Mouse (Mus musculus) intestine, embryonic 15.5 days (tissue): ENCODE measurements around the gene Gm13420. TPM values are rescaled to one million over a fixed set of nuclear protein-coding genes. Genes with fewer than 3 reads are reported as not detected.
A peak's percentile ranks its signal among the peaks of the same experiment; 100 is the strongest.

ENCODE experiments used
- ATAC-seq: fragments of 200-750 bp; cut with Nextera tagmentation; 2 replicates; pipeline ENCODE4 v1.8.0; 2017; ENCODE audit warnings: moderate TSS enrichment, moderate library complexity
- H3K27ac ChIP-seq: fragments of 300-500 bp; sonication (generic); 2 replicates; pipeline ENCODE4 v1.5.1; 2015; ENCODE audit warnings: mild to moderate bottlenecking, inconsistent platforms
- H3K27me3 ChIP-seq: fragments of 300-500 bp; sonication (generic); replicated peaks from 2 replicates; pipeline ENCODE4 v1.6.1; 2015; ENCODE audit warnings: inconsistent platforms
- H3K36me3 ChIP-seq: fragments of 300-500 bp; sonication (generic); 2 replicates; pipeline ENCODE4 v1.6.1; 2015; ENCODE audit warnings: inconsistent platforms
- H3K4me1 ChIP-seq: fragments of 300-500 bp; sonication (generic); replicated peaks from 2 replicates; pipeline ENCODE4 v1.6.1; 2015; ENCODE audit warnings: inconsistent platforms
- H3K4me2 ChIP-seq: fragments of 300-500 bp; sonication (generic); replicated peaks from 2 replicates; pipeline ENCODE4 v1.6.1; 2015; ENCODE audit warnings: mild to moderate bottlenecking, inconsistent platforms
- H3K4me3 ChIP-seq: fragments of 300-500 bp; sonication (generic); replicated peaks from 2 replicates; pipeline ENCODE4 v1.5.1; 2015; ENCODE audit warnings: inconsistent platforms
- H3K9ac ChIP-seq: fragments of 300-500 bp; sonication (generic); 2 replicates; pipeline ENCODE4 v1.6.1; 2015; ENCODE audit warnings: inconsistent platforms
- H3K9me3 ChIP-seq: fragments of 300-500 bp; sonication (generic); 2 replicates; pipeline ENCODE4 v1.6.1; 2016; ENCODE audit warnings: inconsistent platforms
- WGBS: fragments of 180-500 bp; shearing (Covaris S2); methylation state at CpG from one replicate; pipeline ENCODE4 v1.1.7; 2015; 5-methylcytosine and 5-hydroxymethylcytosine counted together
- polyA plus RNA-seq: library from polyadenylated mRNA; unstranded; fragments of >200 nt; fragmentation: Nextera tagmentation; extraction: Ambion mirVana; gene quantifications from 2 replicates; pipeline ENCODE4 v1.2.1, GENCODE M21; 2015

Gm13420 gene
- polyA plus RNA-seq, 1 experiment from 2014 or later: 0.43 TPM

- H3K9ac ChIP-seq: no peak overlapping the region
- ATAC-seq: no peak
- WGBS: 83% methylated on average over 12 of the region's 12 CpGs
- H3K36me3 ChIP-seq: peaks cover 39% of the 10 kb centered on the region
- H3K4me3 ChIP-seq: no peak overlapping the region
- H3K27ac ChIP-seq: no peak overlapping the region
- no peak overlapping the region for H3K4me2 ChIP-seq
- H3K27me3 ChIP-seq: no peaks in the 10 kb centered on the region
- H3K4me1 ChIP-seq: no peaks in the 10 kb centered on the region
- H3K9me3 ChIP-seq: no peaks in the 10 kb centered on the region
Measured at GRCm38 (mm10) chr2:29735708-29736107, 15.8 kb downstream of the Gm13420 start.

DNA sequence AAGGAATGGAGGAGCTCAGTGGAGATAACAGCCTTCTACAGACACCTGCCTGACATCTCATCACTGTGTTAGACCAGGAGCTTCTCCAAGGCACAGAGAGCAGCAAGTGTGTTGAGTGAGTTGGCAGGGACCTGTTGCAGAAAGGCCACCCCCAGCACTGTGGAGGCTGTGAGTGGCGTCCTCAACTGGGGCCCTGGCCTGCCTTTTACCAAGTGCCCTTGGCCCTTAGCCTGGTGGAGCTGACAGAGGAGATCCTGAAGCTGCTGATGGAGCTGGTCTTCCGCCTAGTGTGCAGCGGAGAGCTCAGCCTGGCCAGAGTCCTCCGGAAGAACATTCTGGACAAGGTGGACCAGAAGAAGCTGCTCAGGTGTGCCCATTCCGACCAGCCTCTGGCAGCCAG, 18.1 kb downstream of the Gm13420 start:
- Histone ChIP-seq H3K9me3 (no peaks in the 10 kb centered on the region), H3K4me3 (no peak overlapping the region), H3K27ac (no peak overlapping the region), H3K27me3 (no peaks in the 10 kb centered on the region), H3K9ac (no peak overlapping the region), H3K4me1 (no peaks in the 10 kb centered on the region), H3K4me2 (no peak overlapping the region), H3K36me3 (peaks cover 41% of the 10 kb centered on the region)
- no peak for ATAC-seq
- 93% methylated on average over 5 of the region's 5 CpGs for WGBS

DNA sequence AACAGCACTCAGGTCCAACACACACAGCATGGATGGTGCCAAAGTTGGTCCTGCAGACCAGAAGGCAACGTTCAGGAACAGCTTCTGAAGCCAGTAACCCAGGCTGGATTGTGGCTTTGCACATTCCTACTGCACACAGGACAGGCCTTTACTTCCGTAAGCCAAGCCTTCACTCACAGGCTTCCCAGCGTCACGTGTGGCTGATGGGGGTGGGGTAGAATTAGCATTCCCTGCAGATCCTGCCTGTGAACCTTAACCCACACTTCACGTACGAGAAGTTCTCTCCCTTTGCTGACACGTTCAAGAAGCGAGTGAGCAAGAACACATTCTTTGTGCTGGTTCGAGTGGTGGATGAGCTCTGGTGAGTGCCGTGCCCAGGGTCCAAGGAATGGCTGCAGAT, 18.9 kb downstream of the Gm13420 start:
- Histone ChIP-seq H3K27ac (no peak overlapping the region), H3K9me3 (no peaks in the 10 kb centered on the region), H3K4me3 (no peak overlapping the region), H3K4me2 (no peak overlapping the region), H3K4me1 (no peaks in the 10 kb centered on the region), H3K9ac (no peak overlapping the region), H3K36me3 (peaks cover 38% of the 10 kb centered on the region), H3K27me3 (no peaks in the 10 kb centered on the region)
- no peak for ATAC-seq
- WGBS: 82% methylated on average over 10 of the region's 10 CpGs

GRCm38 (mm10) chr2:29731545-29731944, 19.9 kb downstream of the Gm13420 start:
- Histone ChIP-seq H3K4me1 (no peaks in the 10 kb centered on the region), H3K27ac (no peak overlapping the region), H3K4me3 (no peak overlapping the region), H3K36me3 (peaks cover 30% of the 10 kb centered on the region), H3K4me2 (no peak overlapping the region), H3K9ac (no peak overlapping the region), H3K9me3 (no peaks in the 10 kb centered on the region), H3K27me3 (no peaks in the 10 kb centered on the region)
- 60% methylated on average over 3 of the region's 3 CpGs for WGBS
- ATAC-seq: no peak

DNA sequence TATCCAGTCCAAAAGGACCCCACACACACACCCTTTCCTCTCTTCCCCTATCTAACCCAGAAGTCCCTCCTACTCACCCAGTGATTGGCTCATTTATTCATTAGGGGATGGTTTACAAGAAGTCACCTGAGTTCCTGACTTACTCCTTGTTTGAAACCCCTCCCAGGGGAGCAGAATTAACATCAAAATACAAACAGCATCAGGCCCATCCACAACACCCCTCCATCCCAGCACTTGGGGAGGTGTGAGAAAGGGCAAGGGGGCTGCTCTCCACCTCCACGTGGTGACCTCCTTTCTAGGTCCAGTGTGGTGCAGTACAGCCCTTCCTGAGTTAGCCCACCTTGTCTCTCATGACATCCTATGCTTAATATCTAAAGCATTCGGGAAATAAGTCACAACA, 22.0 kb downstream of the Gm13420 start:
- no peaks in the 10 kb centered on the region for H3K4me1 ChIP-seq
- no peak for ATAC-seq
- no peaks in the 10 kb centered on the region for H3K27me3 ChIP-seq
- H3K4me2 ChIP-seq: no peak overlapping the region
- no peaks in the 10 kb centered on the region for H3K9me3 ChIP-seq
- 44% methylated on average over 2 of the region's 2 CpGs for WGBS
- no peak overlapping the region for H3K27ac ChIP-seq
- H3K36me3 ChIP-seq: peaks cover 34% of the 10 kb centered on the region
- no peak overlapping the region for H3K4me3 ChIP-seq
- H3K9ac ChIP-seq: no peak overlapping the region

DNA sequence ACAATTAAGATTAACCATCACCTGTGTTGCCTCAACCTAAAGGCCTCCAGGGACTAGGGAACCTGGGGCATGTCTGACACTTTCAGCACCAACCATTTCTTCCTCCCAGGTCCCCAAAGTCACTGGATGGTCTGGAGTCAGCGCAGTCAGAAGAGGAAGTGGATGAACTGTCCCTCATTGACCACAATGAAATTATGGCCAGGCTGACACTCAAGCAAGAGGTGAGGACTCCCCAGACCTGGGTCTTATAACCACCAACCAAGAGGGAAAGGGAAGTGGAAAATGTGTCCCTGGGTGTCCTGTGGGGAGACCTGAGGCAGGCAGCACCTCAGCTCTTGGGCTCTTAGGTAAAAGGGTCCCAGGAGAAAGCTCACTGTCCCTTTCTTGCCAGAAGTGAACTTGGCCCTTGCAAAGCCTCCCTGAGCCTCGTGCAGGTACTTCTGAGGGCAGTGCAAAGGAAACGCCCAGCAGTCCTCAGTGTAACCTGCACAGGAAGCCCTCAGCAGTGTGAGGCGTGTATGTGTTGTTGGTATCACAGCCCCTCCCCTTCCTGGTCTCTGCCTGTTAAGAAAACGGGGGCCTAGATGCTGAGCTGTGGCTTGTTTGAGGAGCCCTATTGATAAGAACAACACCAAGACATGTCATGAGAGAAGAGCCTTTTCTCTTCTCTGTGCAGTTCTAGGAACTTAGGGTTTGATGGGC, 26.7 kb downstream of the Gm13420 start:
- Histone ChIP-seq H3K9me3 (no peaks in the 10 kb centered on the region), H3K27ac (no peak overlapping the region), H3K9ac (no peak overlapping the region), H3K4me2 (no peak overlapping the region), H3K4me3 (no peak overlapping the region), H3K36me3 (peaks cover 28% of the 10 kb centered on the region), H3K27me3 (no peaks in the 10 kb centered on the region), H3K4me1 (no peaks in the 10 kb centered on the region)
- 67% methylated on average over 5 of the region's 5 CpGs for WGBS
- ATAC-seq: no peak

DNA sequence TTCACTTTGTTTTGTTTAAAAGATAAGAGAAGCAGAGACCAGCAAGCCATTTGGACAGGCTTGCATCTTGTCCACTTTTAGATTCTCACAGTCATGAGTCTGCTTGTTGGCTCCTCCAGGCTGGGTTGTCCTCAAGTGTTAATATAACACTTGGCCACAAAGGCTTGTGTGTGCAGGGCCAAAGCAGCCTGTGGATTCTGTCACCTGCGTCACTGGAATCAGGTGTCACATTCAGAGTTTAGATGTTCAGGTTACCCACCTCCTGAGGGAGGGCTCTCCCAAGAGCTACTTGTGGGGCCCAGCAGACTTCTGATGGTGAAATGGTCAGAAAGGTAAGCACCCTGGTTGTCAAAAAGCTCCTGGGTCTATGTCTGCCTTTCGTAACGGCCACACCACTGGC, 28.4 kb downstream of the Gm13420 start:
- Histone ChIP-seq H3K9me3 (no peaks in the 10 kb centered on the region), H3K9ac (no peak overlapping the region), H3K27ac (no peak overlapping the region), H3K4me3 (no peak overlapping the region), H3K36me3 (peaks cover 28% of the 10 kb centered on the region), H3K4me1 (no peaks in the 10 kb centered on the region), H3K4me2 (no peak overlapping the region), H3K27me3 (no peaks in the 10 kb centered on the region)
- no peak for ATAC-seq
- WGBS: 93% methylated on average over 3 of the region's 3 CpGs

- peaks cover 12% of the 10 kb centered on the region for H3K36me3 ChIP-seq
- H3K4me1 ChIP-seq: peaks cover 14% of the 10 kb centered on the region; the same call in 1 of the 2 replicates
- 89% methylated on average over 5 of the region's 5 CpGs for WGBS
- H3K9me3 ChIP-seq: no peaks in the 10 kb centered on the region
- no peak overlapping the region for H3K27ac ChIP-seq
- H3K27me3 ChIP-seq: no peaks in the 10 kb centered on the region
- no peak for ATAC-seq
- no peak overlapping the region for H3K4me3 ChIP-seq
- no peak overlapping the region for H3K9ac ChIP-seq
- H3K4me2 ChIP-seq: no peak overlapping the region
Measured at GRCm38 (mm10) chr2:29718581-29718980, 32.9 kb downstream of the Gm13420 start.

GRCm38 (mm10) chr2:29716691-29717090, 34.8 kb downstream of the Gm13420 start:
- 12% methylated on average over 6 of the region's 6 CpGs for WGBS
- Histone ChIP-seq H3K4me1 (peaks cover 14% of the 10 kb centered on the region; the same call in 1 of the 2 replicates), H3K27me3 (no peaks in the 10 kb centered on the region), H3K4me2 (no peak overlapping the region), H3K36me3 (peaks cover 12% of the 10 kb centered on the region; the same call in 1 of the 2 replicates), H3K4me3 (no peak overlapping the region), H3K9ac (no peak overlapping the region), H3K27ac (peak overlapping the region; percentile 75), H3K9me3 (no peaks in the 10 kb centered on the region)
- peak; percentile 92 for ATAC-seq

DNA sequence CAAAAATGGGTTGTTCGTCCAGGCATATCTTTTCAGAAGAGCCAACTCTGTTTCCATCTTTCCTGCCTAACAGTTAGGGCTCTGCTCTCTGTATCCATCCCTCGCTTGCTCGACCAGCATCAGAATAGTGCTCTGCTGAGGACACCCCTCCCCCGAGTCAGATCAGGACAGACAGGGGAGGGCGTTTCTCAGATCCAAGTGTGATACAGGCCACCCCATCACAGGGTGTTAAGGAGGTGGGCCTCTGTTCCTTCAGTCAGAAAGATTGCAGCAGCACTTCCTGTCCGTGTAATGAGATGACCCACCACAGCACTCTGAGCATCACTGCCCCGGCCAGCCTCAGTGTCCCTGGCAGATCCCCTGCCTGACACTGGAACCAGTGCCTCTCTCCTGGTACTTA, 35.3 kb downstream of the Gm13420 start:
- Histone ChIP-seq H3K9me3 (no peaks in the 10 kb centered on the region), H3K4me2 (no peak overlapping the region), H3K27ac (peak overlapping the region; percentile 75), H3K4me1 (peaks cover 14% of the 10 kb centered on the region; the same call in 1 of the 2 replicates), H3K4me3 (no peak overlapping the region), H3K9ac (no peak overlapping the region), H3K27me3 (no peaks in the 10 kb centered on the region), H3K36me3 (peaks cover 12% of the 10 kb centered on the region; the same call in 1 of the 2 replicates)
- 32% methylated on average over 7 of the region's 7 CpGs for WGBS
- peak; percentile 27 for ATAC-seq

GRCm38 (mm10) chr2:29714127-29714526, 37.4 kb downstream of the Gm13420 start:
- no peak for ATAC-seq
- Histone ChIP-seq H3K4me3 (no peak overlapping the region), H3K4me1 (peaks cover 14% of the 10 kb centered on the region; the same call in 1 of the 2 replicates), H3K27me3 (no peaks in the 10 kb centered on the region), H3K4me2 (no peak overlapping the region), H3K36me3 (peaks cover 7% of the 10 kb centered on the region; the same call in 1 of the 2 replicates), H3K9ac (no peak overlapping the region), H3K9me3 (no peaks in the 10 kb centered on the region), H3K27ac (no peak overlapping the region)
- WGBS: 74% methylated on average over 5 of the region's 5 CpGs

- Histone ChIP-seq H3K9ac (no peak overlapping the region), H3K9me3 (no peaks in the 10 kb centered on the region), H3K4me1 (peaks cover 14% of the 10 kb centered on the region; the same call in 1 of the 2 replicates), H3K4me2 (no peak overlapping the region), H3K27me3 (no peaks in the 10 kb centered on the region), H3K27ac (no peak overlapping the region), H3K36me3 (peaks cover 9% of the 10 kb centered on the region; the same call in 1 of the 2 replicates), H3K4me3 (no peak overlapping the region)
- ATAC-seq: no peak
- WGBS: 81% methylated on average over 2 of the region's 2 CpGs
Measured at GRCm38 (mm10) chr2:29713501-29713900, 38.0 kb downstream of the Gm13420 start.

DNA sequence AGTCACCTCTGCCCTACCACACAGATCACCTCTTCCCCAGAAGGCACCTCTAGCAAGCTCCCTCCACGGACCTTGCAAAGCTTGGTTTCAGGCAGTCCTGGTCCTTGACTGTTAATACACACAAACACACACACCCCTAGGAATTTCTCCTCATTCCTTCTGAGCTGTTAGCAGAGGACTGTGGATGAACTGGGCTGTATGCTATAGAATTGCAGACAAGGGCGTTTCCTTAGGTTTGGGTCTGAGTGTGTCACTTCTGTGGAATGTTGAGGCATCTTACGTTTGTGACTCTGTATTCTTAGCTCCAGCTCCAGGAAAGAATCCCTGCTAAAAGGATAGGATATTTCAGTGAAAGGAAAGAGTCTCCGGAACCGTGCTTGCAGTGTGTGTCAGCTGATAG, 39.6 kb downstream of the Gm13420 start:
- Histone ChIP-seq H3K27ac (no peak overlapping the region), H3K27me3 (no peaks in the 10 kb centered on the region), H3K9ac (no peak overlapping the region), H3K9me3 (no peaks in the 10 kb centered on the region), H3K4me3 (no peak overlapping the region), H3K4me2 (no peak overlapping the region), H3K36me3 (peaks cover 20% of the 10 kb centered on the region), H3K4me1 (peaks cover 13% of the 10 kb centered on the region; the same call in 1 of the 2 replicates)
- 74% methylated on average over 5 of the region's 5 CpGs for WGBS
- no peak for ATAC-seq
